Mouse (Mus musculus): Measurements from ENCODE around the gene Pbp2. TPM values are rescaled to one million over a fixed set of nuclear protein-coding genes. Genes with fewer than 3 reads are reported as not detected.

The Pbp2 gene
- total RNA-seq (2021) = not detected

GRCm38 (mm10) chr6:135310305-135310704, at the start of gene Pbp2:
Pbp2 (minus strand) TSS chr6:135310405.
- no peak for DNase-seq (ENCODE audit: low spot score)
- intact Hi-C loops (cut with DNase I) = loop anchor here (5.0 kb wide), 1 partner anchor 58 kb away; the partner anchor contains the start of gene Gsg1

GRCm38 (mm10) chr6:135354953-135355352, 44.7 kb upstream of the Pbp2 start:
- DNase-seq (ENCODE audit: low spot score) = no peak
- intact Hi-C loops (cut with DNase I) = no loop called here

GRCm38 (mm10) chr6:135352537-135352936, 42.3 kb upstream of the Pbp2 start:
- DNase-seq (ENCODE audit: low spot score) = no peak
- intact Hi-C loops (cut with DNase I) = no loop called here

GRCm38 (mm10) chr6:135351638-135352302, 41.6 kb upstream of the Pbp2 start:
- DNase-seq (ENCODE audit: low spot score) = no peak
- intact Hi-C loops (cut with DNase I) = no loop called here

- intact Hi-C loops (cut with DNase I) = no loop called here
- DNase-seq (ENCODE audit: low spot score) = no peak
Measured at GRCm38 (mm10) chr6:135341076-135341378, 30.8 kb upstream of the Pbp2 start.

- DNase-seq (ENCODE audit: low spot score) = no peak
- intact Hi-C loops (cut with DNase I) = no loop called here
Measured at GRCm38 (mm10) chr6:135340355-135341075, 30.3 kb upstream of the Pbp2 start.

GRCm38 (mm10) chr6:135336376-135336775, 26.2 kb upstream of the Pbp2 start:
- DNase-seq (ENCODE audit: low spot score) = no peak
- intact Hi-C loops (cut with DNase I) = no loop called here

GRCm38 (mm10) chr6:135333994-135334651, 23.9 kb upstream of the Pbp2 start:
- DNase-seq (ENCODE audit: low spot score) = no peak

GRCm38 (mm10) chr6:135332737-135333281, 22.6 kb upstream of the Pbp2 start:
- intact Hi-C loops (cut with DNase I) = no loop called here
- DNase-seq (ENCODE audit: low spot score) = no peak

More at GRCm38 (mm10) chr6:135333994-135334651, 23.9 kb upstream of the Pbp2 start:
- intact Hi-C loops (cut with DNase I) = no loop called here

- intact Hi-C loops (cut with DNase I) = no loop called here
- DNase-seq (ENCODE audit: low spot score) = no peak
Measured at GRCm38 (mm10) chr6:135331916-135332315, 21.7 kb upstream of the Pbp2 start.

GRCm38 (mm10) chr6:135326847-135327246, 16.6 kb upstream of the Pbp2 start:
- DNase-seq (ENCODE audit: low spot score) = no peak
- intact Hi-C loops (cut with DNase I) = no loop called here

- intact Hi-C loops (cut with DNase I) = no loop called here
Measured at GRCm38 (mm10) chr6:135324686-135325300, 14.6 kb upstream of the Pbp2 start.

GRCm38 (mm10) chr6:135324111-135324510, 13.9 kb upstream of the Pbp2 start:
- DNase-seq (ENCODE audit: low spot score) = no peak
- intact Hi-C loops (cut with DNase I) = no loop called here

More at GRCm38 (mm10) chr6:135324686-135325300, 14.6 kb upstream of the Pbp2 start:
- no peak for DNase-seq (ENCODE audit: low spot score)

GRCm38 (mm10) chr6:135323311-135323982, 13.2 kb upstream of the Pbp2 start:
- intact Hi-C loops (cut with DNase I) = loop anchor here (2.0 kb wide), 1 partner anchor 41 kb away; no protein-coding TSS in a partner anchor
- DNase-seq (ENCODE audit: low spot score) = peak; percentile 60

- intact Hi-C loops (cut with DNase I) = loop anchor here (2.0 kb wide), 1 partner anchor 42 kb away; no protein-coding TSS in a partner anchor
- DNase-seq (ENCODE audit: low spot score) = no peak
Measured at GRCm38 (mm10) chr6:135322749-135323148, 12.5 kb upstream of the Pbp2 start.

GRCm38 (mm10) chr6:135319431-135319933, 9.3 kb upstream of the Pbp2 start:
- intact Hi-C loops (cut with DNase I) = no loop called here
- no peak for DNase-seq (ENCODE audit: low spot score)

- intact Hi-C loops (cut with DNase I) = no loop called here
- no peak for DNase-seq (ENCODE audit: low spot score)
Measured at GRCm38 (mm10) chr6:135316141-135316540, 5.9 kb upstream of the Pbp2 start.

- intact Hi-C loops (cut with DNase I) = loop anchor here (5.0 kb wide), 1 partner anchor 62 kb away; the partner anchor contains the start of gene Gsg1
- DNase-seq (ENCODE audit: low spot score) = no peak
Measured at GRCm38 (mm10) chr6:135313981-135314380, 3.8 kb upstream of the Pbp2 start.

GRCm38 (mm10) chr6:135312038-135312437, 1.8 kb upstream of the Pbp2 start:
- intact Hi-C loops (cut with DNase I) = loop anchor here (5.0 kb wide), 1 partner anchor 60 kb away; the partner anchor contains the start of gene Gsg1
- DNase-seq (ENCODE audit: low spot score) = no peak

Measured in heart, postnatal 25 days (tissue).